Mouse (Mus musculus) bone marrow, adult 2 months (tissue): ENCODE results near the gene H2-T3.

Source experiments
- CTCF ChIP-seq: fragments of 200-500 bp; IDR thresholded peaks from 2 replicates; pipeline ENCODE4 v1.5.1; 2011; ENCODE audit warnings: low read length, control low read depth; ENCODE audit not compliant: control insufficient read depth, insufficient read depth
- POLR2A ChIP-seq: fragments of 200-500 bp; IDR thresholded peaks from 2 replicates; pipeline ENCODE4 v1.6.1; 2011; ENCODE audit warnings: low read depth, mild to moderate bottlenecking, control low read depth, low read length, borderline replicate concordance; ENCODE audit not compliant: control insufficient read depth

GRCm38 (mm10) chr17:36189491-36190168 is 457 bp downstream of the H2-T3 start:
- TF ChIP-seq POLR2A (no peak), CTCF (no peak)
